Mouse (Mus musculus) liver, postnatal 0 days (tissue): ENCODE results near the gene Birc7.

Source experiments
- CTCF ChIP-seq: sonication (generic); IDR thresholded peaks from 2 replicates; pipeline ENCODE4 v1.5.1; 2016; ENCODE audit warnings: antibody characterized with exemption, low read depth
- EP300 ChIP-seq: IDR thresholded peaks from 2 replicates; pipeline ENCODE4 v1.6.1; 2016; ENCODE audit warnings: antibody characterized with exemption, low read depth, mild to moderate bottlenecking

DNA sequence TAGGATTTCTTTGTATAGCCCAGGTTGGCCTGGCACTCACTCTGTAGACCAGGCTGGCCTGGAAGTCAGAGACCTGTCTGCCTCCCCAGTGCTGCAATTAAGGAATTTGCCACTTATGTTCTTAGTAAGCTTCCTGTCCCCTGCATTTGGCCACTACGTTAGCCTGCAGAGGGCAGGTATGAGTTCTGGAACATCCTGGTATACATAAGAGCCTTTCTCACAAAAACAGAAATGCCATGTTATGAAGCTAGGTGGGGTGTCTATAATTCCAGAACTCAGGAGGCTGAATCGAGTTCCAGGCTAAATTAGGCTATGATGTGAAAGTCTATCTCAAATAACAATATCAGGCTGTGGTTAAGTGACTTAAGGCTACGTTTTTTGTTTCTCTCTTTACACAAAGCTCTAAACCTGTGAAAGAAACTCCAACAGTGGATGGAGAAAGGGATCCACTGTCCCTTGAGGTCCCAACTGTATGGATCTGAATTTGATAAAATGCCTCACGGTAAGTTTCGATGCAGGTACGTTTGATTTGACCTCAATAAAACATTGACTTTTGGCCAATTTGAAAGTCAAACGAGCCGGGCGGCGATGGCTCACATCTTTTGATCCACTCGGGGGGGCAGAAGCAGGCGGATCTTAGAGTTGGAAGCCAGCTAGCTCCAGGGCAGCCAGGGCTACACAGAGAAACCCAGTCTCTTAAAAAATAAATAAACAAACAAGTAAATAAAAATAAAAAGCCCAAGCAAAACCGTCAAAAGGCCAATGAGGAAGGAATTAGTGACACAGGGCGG is 37.5 kb downstream of the Birc7 start:
- TF ChIP-seq EP300 (no peak), CTCF (peak; percentile 50)
